In genomic region chr2:90847681-90848050, GRCm38 (mm10) we compare ENCODE assay signal across 8 mouse cellular contexts. TPM values are rescaled to one million over a fixed set of nuclear protein-coding genes. Genes with fewer than 3 reads are reported as not detected.
DNase-seq lines count a peak whose midpoint lies in the region; ATAC-seq and TF ChIP-seq lines count a peak whose summit lies in the region.

No protein-coding gene starts in this region.

- 1% methylated on average over 13 of the region's 13 CpGs for WGBS in forebrain, embryonic 12.5 days
- WGBS in liver, embryonic 15.5 days (ENCODE audit: insufficient replicate concordance), result under 1% methylated on average over 13 of the region's 13 CpGs

- H3K4me1 ChIP-seq in forebrain, embryonic 12.5 days, result peaks cover 24% of the 10 kb centered on the region
- H3K4me1 ChIP-seq in liver, embryonic 15.5 days (replicated peaks), result peaks cover 30% of the 10 kb centered on the region

- peaks cover 31% of the 10 kb centered on the region for H3K36me3 ChIP-seq in forebrain, embryonic 12.5 days (replicated peaks)
- peaks cover 30% of the 10 kb centered on the region for H3K36me3 ChIP-seq in liver, embryonic 15.5 days (replicated peaks)

- H3K27me3 ChIP-seq in forebrain, embryonic 12.5 days, result no peaks in the 10 kb centered on the region
- no peaks in the 10 kb centered on the region for H3K27me3 ChIP-seq in liver, embryonic 15.5 days

- intact Hi-C loops in gastrocnemius, adult 2 months (cut with DNase I), result no loop called here

- no peaks in the 10 kb centered on the region for H3K9me3 ChIP-seq in forebrain, embryonic 12.5 days
- no peaks in the 10 kb centered on the region for H3K9me3 ChIP-seq in liver, embryonic 15.5 days (replicated peaks)

- H3K4me2 ChIP-seq in forebrain, embryonic 12.5 days, result peak overlapping the region; percentile 54
- H3K4me2 ChIP-seq in liver, embryonic 15.5 days, result peak overlapping the region; percentile 89

- peak overlapping the region; percentile 90 for H3K9ac ChIP-seq in forebrain, embryonic 12.5 days
- peak overlapping the region; percentile 86 for H3K9ac ChIP-seq in liver, embryonic 15.5 days

- no peak for TF ChIP-seq CTCF in gastrocnemius, adult 2 months (IDR thresholded peaks at IDR 0.05)

- no peak for ATAC-seq in forebrain, embryonic 12.5 days (ENCODE audit: low FRiP score)
- ATAC-seq in liver, embryonic 15.5 days (ENCODE audit: insufficient read depth), result no peak

- DNase-seq in gastrocnemius, adult 2 months, result no peak
- DNase-seq in gastrocnemius, adult 8-10 months (ENCODE audit: low spot score in 2 of 2), result no peak
- DNase-seq in CD4-positive helper T cell, adult 2 months (ENCODE audit: low read depth, low spot score), result peak; percentile 21
- no peak for DNase-seq in right cerebral cortex, postnatal 4 days
- no peak for DNase-seq in adrenal gland, postnatal 36 days
- DNase-seq in frontal cortex, postnatal 10 days (ENCODE audit: low spot score in 2 of 2), result no peak

- peak overlapping the region; percentile 96 for H3K27ac ChIP-seq in gastrocnemius, adult 2 months
- peak overlapping the region; percentile 88 for H3K27ac ChIP-seq in forebrain, embryonic 12.5 days
- peak overlapping the region; percentile 84 for H3K27ac ChIP-seq in liver, embryonic 15.5 days (replicated peaks)

- H3K4me3 ChIP-seq in gastrocnemius, adult 2 months, result peak overlapping the region; percentile 86
- peak overlapping the region; percentile 68 for H3K4me3 ChIP-seq in forebrain, embryonic 12.5 days (replicated peaks)
- H3K4me3 ChIP-seq in liver, embryonic 15.5 days (replicated peaks), result peak overlapping the region; percentile 86

RNA-seq across cellular contexts. Expression of gene Mtch2, which starts 0.7 kb away (rescaled TPM):
- total RNA-seq in gastrocnemius, adult 2 months (2021), result 100 to 1,000 TPM; 156 to 179 TPM
- total RNA-seq in gastrocnemius, adult 8-10 months (2022), result 100 to 1,000 TPM; 151 to 157 (median 154) TPM
- 214 and 215 TPM in 2 replicates for polyA plus RNA-seq in forebrain, embryonic 12.5 days (2016; fragmentation: Nextera tagmentation; extraction: Ambion mirVana)
- 114 and 116 TPM in 2 replicates for polyA plus RNA-seq in liver, embryonic 15.5 days (2015; fragmentation: Nextera tagmentation; extraction: Ambion mirVana)
- 100 to 1,000 TPM; 242 to 275 TPM for total RNA-seq in adrenal gland, postnatal 36 days (2021)

RNA-seq across cellular contexts. Expression of gene C1qtnf4, which starts 38.0 kb away (rescaled TPM):
- total RNA-seq in gastrocnemius, adult 2 months (2021), result 1 to 10 TPM; 4.3 to 6.1 TPM
- 1 to 10 TPM; 7.6 to 9.8 (median 8.5) TPM for total RNA-seq in gastrocnemius, adult 8-10 months (2022)
- polyA plus RNA-seq in forebrain, embryonic 12.5 days (2016; fragmentation: Nextera tagmentation; extraction: Ambion mirVana), result 15.9 and 28.0 TPM in 2 replicates
- 1.9 and 2.0 TPM in 2 replicates for polyA plus RNA-seq in liver, embryonic 15.5 days (2015; fragmentation: Nextera tagmentation; extraction: Ambion mirVana)
- 1 to 10 TPM in 1 of 2 experiments, under 1 TPM in 1; 0.56 to 1.1 TPM for total RNA-seq in adrenal gland, postnatal 36 days (2021)

RNA-seq across cellular contexts. Expression of gene Kbtbd4, which starts 56.9 kb away (rescaled TPM):
- total RNA-seq in gastrocnemius, adult 2 months (2021), result 10 to 100 TPM; 18.5 to 20.6 TPM
- total RNA-seq in gastrocnemius, adult 8-10 months (2022), result 10 to 100 TPM; 17.9 to 24.0 (median 22.6) TPM
- polyA plus RNA-seq in forebrain, embryonic 12.5 days (2016; fragmentation: Nextera tagmentation; extraction: Ambion mirVana), result 59.1 and 61.2 TPM in 2 replicates
- 16.1 and 17.6 TPM in 2 replicates for polyA plus RNA-seq in liver, embryonic 15.5 days (2015; fragmentation: Nextera tagmentation; extraction: Ambion mirVana)
- 10 to 100 TPM; 32.4 to 37.5 TPM for total RNA-seq in adrenal gland, postnatal 36 days (2021)

RNA-seq across cellular contexts. Expression of gene Ndufs3, which starts 57.0 kb away (rescaled TPM):
- total RNA-seq in gastrocnemius, adult 2 months (2021), result 100 to 1,000 TPM; 460 to 625 TPM
- 100 to 1,000 TPM; 495 to 615 (median 547) TPM for total RNA-seq in gastrocnemius, adult 8-10 months (2022)
- 188 and 192 TPM in 2 replicates for polyA plus RNA-seq in forebrain, embryonic 12.5 days (2016; fragmentation: Nextera tagmentation; extraction: Ambion mirVana)
- 134 and 136 TPM in 2 replicates for polyA plus RNA-seq in liver, embryonic 15.5 days (2015; fragmentation: Nextera tagmentation; extraction: Ambion mirVana)
- total RNA-seq in adrenal gland, postnatal 36 days (2021), result 100 to 1,000 TPM; 365 to 412 TPM
